Mouse (Mus musculus) liver, adult 2 months (tissue): ENCODE measurements around the gene Loxl1.

ENCODE experiments used
- CTCF ChIP-seq: fragments of 200-500 bp; IDR thresholded peaks from 2 replicates; pipeline ENCODE4 v1.5.1; 2011; ENCODE audit warnings: low read depth, low read length, control low read depth
- POLR2A ChIP-seq: fragments of 200-500 bp; IDR thresholded peaks from 2 replicates; pipeline ENCODE4 v1.6.1; 2011; ENCODE audit warnings: low read length, control low read depth; ENCODE audit not compliant: insufficient read depth; ENCODE audit errors: extremely low read depth

GRCm38 (mm10) chr9:58347795-58348194 lies 34.8 kb upstream of the Loxl1 start:
- TF ChIP-seq CTCF (no peak), POLR2A (no peak)
